Mouse (Mus musculus): ENCODE data around the gene Gdpd3. TPM values are rescaled to one million over a fixed set of nuclear protein-coding genes. Genes with fewer than 3 reads are reported as not detected.

The Gdpd3 gene
- total and polyA plus RNA-seq, 3 experiments: 1.3 to 1.6 (median 1.5) TPM

DNA sequence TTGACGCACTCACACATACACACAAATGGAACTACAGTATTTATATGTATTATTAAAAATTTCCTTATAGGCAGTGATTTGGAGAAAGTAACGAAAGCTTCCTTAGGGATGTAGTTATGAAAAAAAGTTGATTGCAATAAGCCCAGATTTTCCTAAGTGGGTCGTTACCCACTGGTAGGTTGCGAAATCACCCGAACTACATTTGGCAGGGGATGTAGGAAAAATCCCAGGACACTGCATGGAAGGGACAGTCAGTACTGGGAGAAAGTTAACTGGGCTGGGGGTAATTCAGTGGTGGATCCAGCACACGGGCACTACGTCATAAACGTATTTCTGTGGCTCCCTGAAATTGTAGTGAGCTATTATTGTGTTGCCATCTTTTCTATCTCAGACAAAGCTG is 50.4 kb downstream of the Gdpd3 start:
- in situ Hi-C loops (cut with MboI; ENCODE audit: low pct_ligation_motif_present, low pct_unique_long_range_greater_than_20kb, low sequenced_read_pairs) (no loop called here), dilution Hi-C loops (cut with MboI; ENCODE audit: extremely low pct_ligation_motif_present, extremely low pct_unique_long_range_greater_than_20kb, low sequenced_read_pairs) (no loop called here)
- Histone ChIP-seq H3K4me2 (ENCODE audit: insufficient read depth, low read depth, poor library complexity, severe bottlenecking) (no peak overlapping the region), H3K27ac (ENCODE audit: insufficient read depth, low read depth) (no peak overlapping the region), H3K36me3 (replicated peaks in 1 of 2; ENCODE audit: control insufficient read depth in 1 of 2, insufficient read depth in 1 of 2, low read length in 1 of 2) (no peaks in the 10 kb centered on the region), H3K4me3 (replicated peaks in 1 of 3; ENCODE audit: low read depth in 2 of 3, low read length in 2 of 3, poor library complexity in 1 of 3) (no peak overlapping the region), H3K27me3 (replicated peaks) (no peaks in the 10 kb centered on the region), H3K9ac (ENCODE audit: insufficient read depth, low read depth) (no peak overlapping the region), H3K4me1 (ENCODE audit: control insufficient read depth in 1 of 2, insufficient read depth in 2 of 2) (peaks cover 0 to 8% of the 10 kb centered on the region in 2 experiments; a peak in 1 of 4 replicates), H3K79me2 (replicated peaks; ENCODE audit: control insufficient read depth, extremely low read depth, insufficient read depth, poor library complexity, severe bottlenecking) (no peaks in the 10 kb centered on the region), H3K9me3 (replicated peaks; ENCODE audit: low read length) (peaks cover 7% of the 10 kb centered on the region)
- DNase-seq (ENCODE audit: extremely low read depth): no peak
- TF ChIP-seq USF1 (IDR thresholded peaks at IDR 0.05; ENCODE audit: low read depth, low read length): no peak
- no peak for TF ChIP-seq MAFK (IDR thresholded peaks at IDR 0.05; ENCODE audit: insufficient replicate concordance, low read length)
- no peak for TF ChIP-seq KAT2A (IDR thresholded peaks at IDR 0.05; ENCODE audit: insufficient replicate concordance, low read length)
- no peak for TF ChIP-seq IRF4 (IDR thresholded peaks at IDR 0.05; ENCODE audit: low read depth, low read length)
- TF ChIP-seq ELF1 (IDR thresholded peaks at IDR 0.05; ENCODE audit: low read depth, low read length): no peak

DNA sequence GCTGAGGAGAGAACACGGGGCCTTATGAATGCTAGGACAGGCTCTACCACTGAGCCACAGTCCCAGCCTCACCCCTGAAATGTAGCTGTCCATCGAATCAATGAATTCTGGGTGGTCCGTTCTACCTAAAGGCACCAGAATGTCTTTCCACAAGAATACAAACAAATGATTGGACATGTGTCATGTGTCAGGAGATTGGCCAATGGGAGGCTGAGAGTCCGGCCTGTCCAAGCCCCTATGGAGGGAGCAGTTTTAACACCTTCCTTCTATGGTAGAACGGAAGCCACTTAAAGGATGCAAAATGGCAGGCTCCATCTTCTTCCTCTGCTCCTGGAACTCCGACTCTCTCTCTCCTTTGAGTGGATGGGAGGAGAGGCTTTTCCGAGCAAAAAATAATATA is 51.5 kb downstream of the Gdpd3 start:
- dilution Hi-C loops (cut with MboI; ENCODE audit: extremely low pct_ligation_motif_present, extremely low pct_unique_long_range_greater_than_20kb, low sequenced_read_pairs) (no loop called here), in situ Hi-C loops (cut with MboI; ENCODE audit: low pct_ligation_motif_present, low pct_unique_long_range_greater_than_20kb, low sequenced_read_pairs) (no loop called here)
- no peak for DNase-seq (ENCODE audit: extremely low read depth)
- Histone ChIP-seq H3K4me1 (ENCODE audit: control insufficient read depth in 1 of 2, insufficient read depth in 2 of 2) (peaks cover 4 to 6% of the 10 kb centered on the region in 2 experiments; a peak in 2 of 4 replicates), H3K4me3 (replicated peaks in 1 of 3; ENCODE audit: low read depth in 2 of 3, low read length in 2 of 3, poor library complexity in 1 of 3) (no peak overlapping the region), H3K4me2 (ENCODE audit: insufficient read depth, low read depth, poor library complexity, severe bottlenecking) (no peak overlapping the region), H3K27me3 (replicated peaks) (no peaks in the 10 kb centered on the region), H3K9me3 (replicated peaks; ENCODE audit: low read length) (peaks cover 3% of the 10 kb centered on the region), H3K79me2 (replicated peaks; ENCODE audit: control insufficient read depth, extremely low read depth, insufficient read depth, poor library complexity, severe bottlenecking) (no peaks in the 10 kb centered on the region), H3K27ac (ENCODE audit: insufficient read depth, low read depth) (no peak overlapping the region), H3K36me3 (replicated peaks in 1 of 2; ENCODE audit: control insufficient read depth in 1 of 2, insufficient read depth in 1 of 2, low read length in 1 of 2) (no peaks in the 10 kb centered on the region), H3K9ac (ENCODE audit: insufficient read depth, low read depth) (no peak overlapping the region)
- TF ChIP-seq CHD1 (IDR thresholded peaks at IDR 0.05; ENCODE audit: low read depth, low read length): no peak
- no peak for TF ChIP-seq RCOR1 (conservative IDR thresholded peaks at IDR 0.05; ENCODE audit: low read depth, low read length)
- no peak for TF ChIP-seq MEF2A (IDR thresholded peaks at IDR 0.05; ENCODE audit: borderline replicate concordance, low read depth, low read length)
- no peak for TF ChIP-seq KAT2A (IDR thresholded peaks at IDR 0.05; ENCODE audit: insufficient replicate concordance, low read length)
- no peak for TF ChIP-seq JUND (conservative IDR thresholded peaks at IDR 0.05; ENCODE audit: low read depth, low read length)
- TF ChIP-seq SMC3 (IDR thresholded peaks at IDR 0.05; ENCODE audit: low read depth, low read length): no peak
- TF ChIP-seq TCF12 (IDR thresholded peaks at IDR 0.05; ENCODE audit: low read depth, low read length): no peak
- no peak for TF ChIP-seq CTCF (conservative IDR thresholded peaks at IDR 0.05 in 1 of 2, IDR thresholded peaks at IDR 0.05 in 1 of 2; ENCODE audit: low read depth in 2 of 2, low read length in 2 of 2)

DNA sequence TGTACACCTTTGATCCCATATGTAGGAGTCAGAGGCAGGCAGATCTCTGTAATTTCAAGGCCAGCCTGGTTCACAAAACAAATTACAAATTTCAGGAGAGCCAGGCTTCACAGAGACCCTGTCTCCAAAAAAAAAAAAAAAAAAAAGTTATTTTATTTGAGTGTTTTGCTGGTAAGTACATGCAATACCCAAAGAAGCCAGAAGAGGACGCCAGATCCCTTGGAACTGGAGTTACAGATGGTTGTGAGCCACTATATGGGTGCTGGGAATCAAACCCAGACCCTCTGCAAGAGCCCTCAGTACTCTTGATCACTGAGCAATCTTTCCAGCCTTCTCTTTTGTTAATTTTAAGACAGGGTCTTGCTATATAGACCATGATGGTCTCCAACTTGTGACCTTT is 52.7 kb downstream of the Gdpd3 start:
- dilution Hi-C loops (cut with MboI; ENCODE audit: extremely low pct_ligation_motif_present, extremely low pct_unique_long_range_greater_than_20kb, low sequenced_read_pairs): no loop called here
- no peak overlapping the region for H3K27ac ChIP-seq (ENCODE audit: insufficient read depth, low read depth)
- no peak overlapping the region for H3K4me3 ChIP-seq (replicated peaks in 1 of 3; ENCODE audit: low read depth in 2 of 3, low read length in 2 of 3, poor library complexity in 1 of 3)
- no peaks in the 10 kb centered on the region for H3K79me2 ChIP-seq (replicated peaks; ENCODE audit: control insufficient read depth, extremely low read depth, insufficient read depth, poor library complexity, severe bottlenecking)
- in situ Hi-C loops (cut with MboI; ENCODE audit: low pct_ligation_motif_present, low pct_unique_long_range_greater_than_20kb, low sequenced_read_pairs): no loop called here
- TF ChIP-seq UBTF (IDR thresholded peaks at IDR 0.05; ENCODE audit: low read depth, low read length) (no peak), CTCF (conservative IDR thresholded peaks at IDR 0.05 in 1 of 2, IDR thresholded peaks at IDR 0.05 in 1 of 2; ENCODE audit: low read depth in 2 of 2, low read length in 2 of 2) (peak; percentile 25 to 43; a peak in 3 of 4 replicates)
- no peaks in the 10 kb centered on the region for H3K27me3 ChIP-seq (replicated peaks)
- peaks cover 4 to 7% of the 10 kb centered on the region in 2 experiments; a peak in 2 of 4 replicates for H3K4me1 ChIP-seq (ENCODE audit: control insufficient read depth in 1 of 2, insufficient read depth in 2 of 2)
- H3K9ac ChIP-seq (ENCODE audit: insufficient read depth, low read depth): no peak overlapping the region
- peaks cover 3% of the 10 kb centered on the region for H3K9me3 ChIP-seq (replicated peaks; ENCODE audit: low read length)
- no peak for DNase-seq (ENCODE audit: extremely low read depth)
- no peak overlapping the region for H3K4me2 ChIP-seq (ENCODE audit: insufficient read depth, low read depth, poor library complexity, severe bottlenecking)
- no peaks in the 10 kb centered on the region for H3K36me3 ChIP-seq (replicated peaks in 1 of 2; ENCODE audit: control insufficient read depth in 1 of 2, insufficient read depth in 1 of 2, low read length in 1 of 2)

All from CH12.LX (cell line).